Mouse (Mus musculus): ENCODE data around the gene Trnp1.

Gene Trnp1

GRCm38 (mm10) chr4:133498160-133498724 lies at the start of gene Trnp1:
TSS of gene Trnp1 (minus strand) at chr4:133498550.
- ChIA-PET CTCF (interaction anchor here (0.6 to 3.2 kb wide), 16 partner anchors 11 to 765 kb away, joined by 3 to 22 read pairs (median 3); partner anchors contain the start of genes Tent5b (in 3 of the 4) and Zdhhc18 (in 1 of the 4)), POLR2A (interaction anchor here (0.6 to 4.6 kb wide), 35 partner anchors 10 to 1190 kb away, joined by 3 to 49 read pairs (median 5); partner anchors contain the start of genes Tent5b (in 4 of the 4), Nudc (in 2 of the 4), Wdtc1 (in 2 of the 4) and Gpatch3 (in 1 of the 4))

- POLR2A ChIA-PET: interaction anchor here (0.5 to 4.1 kb wide), 107 partner anchors 9 to 1254 kb away, joined by 3 to 35 read pairs (median 4); partner anchors contain the start of genes Gpatch3 (in 3 of the 4), Ppp1r8 (in 3 of the 4), Wdtc1 (in 3 of the 4) and Gpn2 (in 2 of the 4)
Observed at GRCm38 (mm10) chr4:133545272-133546231, 47.2 kb upstream of the Trnp1 start, which contains the start of gene Nudc. TSS of gene Nudc (minus strand) at chr4:133545996.

DNA sequence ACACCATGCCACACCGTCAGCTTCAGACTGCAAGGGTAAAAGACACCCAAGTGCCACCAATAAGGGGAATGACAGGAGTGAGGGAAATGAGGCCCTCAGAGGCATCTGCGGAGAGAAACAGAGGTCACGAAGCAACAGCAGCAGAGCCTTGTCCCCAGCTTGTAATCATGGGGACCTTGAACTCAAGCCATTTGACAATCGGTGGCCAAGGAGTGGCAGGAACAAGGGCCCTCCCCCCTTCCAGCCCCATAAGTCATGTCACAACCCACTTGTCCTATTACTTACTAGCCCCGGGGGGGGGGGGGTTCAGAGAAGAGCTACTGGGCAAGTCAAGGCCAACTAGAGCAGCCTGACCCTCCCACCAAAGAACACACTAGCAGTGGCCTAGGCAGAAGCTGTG lies 38.3 kb upstream of the Trnp1 start:
- ChIA-PET POLR2A (interaction anchor here (0.5 to 5.6 kb wide), 30 partner anchors 8 to 373 kb away, joined by 3 to 35 read pairs (median 4); partner anchors contain the start of genes Nudc (in 4 of the 4), Kdf1 (in 1 of the 4) and Tent5b (in 1 of the 4)), CTCF (interaction anchor here in 3 of 4 experiments (0.6 to 2.0 kb wide), 9 partner anchors 9 to 593 kb away, joined by 3 to 7 read pairs (median 4); partner anchors contain the start of genes Gpatch3 (in 1 of the 3), Nudc (in 1 of the 3), Tent5b (in 1 of the 3) and Trnp1 (in 1 of the 3))

More at GRCm38 (mm10) chr4:133545272-133546231, 47.2 kb upstream of the Trnp1 start, which contains the start of gene Nudc:
- CTCF ChIA-PET: interaction anchor here (0.6 to 1.4 kb wide), 30 partner anchors 9 to 1113 kb away, joined by 3 to 16 read pairs (median 4); partner anchors contain the start of genes Gpatch3 (in 1 of the 4), Tent5b (in 1 of the 4) and Zdhhc18 (in 1 of the 4)

- CTCF ChIA-PET: interaction anchor here in 1 of 4 experiments (1.2 to 2.0 kb wide), 6 partner anchors 10 to 297 kb away, joined by 3 to 7 read pairs (median 4); partner anchors contain the start of genes Gpatch3, Nudc, Tent5b and Trnp1
- POLR2A ChIA-PET: interaction anchor here (0.5 to 5.6 kb wide), 25 partner anchors 8 to 373 kb away, joined by 3 to 35 read pairs (median 4); partner anchors contain the start of genes Nudc (in 4 of the 4), Kdf1 (in 1 of the 4) and Tent5b (in 1 of the 4)
Observed at GRCm38 (mm10) chr4:133536081-133536480, 37.7 kb upstream of the Trnp1 start.

- POLR2A ChIA-PET: interaction anchor here (0.5 to 5.6 kb wide), 5 partner anchors 12 to 932 kb away, joined by 3 to 35 read pairs (median 7); partner anchors contain the start of genes Nudc (in 2 of the 4) and Wdtc1 (in 1 of the 4)
- CTCF ChIA-PET: interaction anchor here in 2 of 4 experiments (0.6 to 1.6 kb wide), 2 partner anchors 13 to 19 kb away, joined by 3 read pairs; partner anchors contain the start of gene Nudc (in 1 of the 2)
Observed at GRCm38 (mm10) chr4:133532777-133533176, 34.4 kb upstream of the Trnp1 start.

DNA sequence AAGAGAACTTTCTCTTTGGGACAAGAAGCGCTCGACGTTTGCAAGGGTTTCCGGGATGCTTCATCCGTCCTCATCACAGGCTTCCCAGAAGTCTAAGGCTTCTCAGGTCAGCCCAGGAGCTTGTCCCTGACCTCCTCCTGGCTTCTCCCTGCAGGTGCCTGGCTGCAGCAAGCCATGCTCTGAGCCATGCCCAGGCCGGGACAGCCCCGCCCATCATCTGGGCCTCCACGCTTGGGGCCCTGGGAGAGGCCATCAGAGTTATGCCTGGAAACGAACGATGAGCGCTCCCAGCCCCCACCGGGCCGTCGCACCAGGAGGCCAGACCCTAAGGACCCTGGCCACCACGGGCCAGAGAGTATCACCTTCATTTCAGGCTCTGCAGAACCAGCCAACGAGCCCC lies 29.4 kb upstream of the Trnp1 start:
- CTCF ChIA-PET: interaction anchor here in 1 of 4 experiments (0.6 kb wide), 1 partner anchor 235 kb away, joined by 6 read pairs; no protein-coding TSS in a partner anchor
- POLR2A ChIA-PET: interaction anchor here in 2 of 4 experiments (0.6 to 1.6 kb wide), 4 partner anchors 9 to 49 kb away, joined by 3 to 10 read pairs (median 5); partner anchors contain the start of gene Nudc (in 1 of the 2)

DNA sequence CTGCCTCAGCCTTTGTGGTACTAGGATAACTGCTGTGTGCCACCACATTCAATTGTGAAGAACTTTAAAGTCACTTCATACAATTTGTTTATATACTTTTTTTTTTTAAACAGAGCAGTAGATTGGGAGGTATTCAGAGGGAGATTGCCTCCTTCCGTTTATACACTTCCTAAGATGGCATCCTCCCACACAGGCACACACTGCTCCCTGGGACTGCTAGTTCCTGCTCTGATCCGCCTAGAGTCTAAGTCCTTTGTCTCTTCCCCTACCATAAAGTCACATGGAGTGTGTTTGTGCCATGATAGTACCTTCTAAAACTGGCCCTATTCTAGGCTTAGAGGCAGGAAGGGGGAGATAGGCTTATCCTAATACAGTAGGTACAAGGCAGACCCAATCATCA lies 23.2 kb upstream of the Trnp1 start:
- POLR2A ChIA-PET: interaction anchor here in 1 of 4 experiments (0.6 to 2.1 kb wide), 4 partner anchors 15 to 239 kb away, joined by 3 to 4 read pairs (median 4); no protein-coding TSS in a partner anchor
- CTCF ChIA-PET: no interaction called here

- POLR2A ChIA-PET: interaction anchor here in 3 of 4 experiments (0.7 to 2.2 kb wide), 15 partner anchors 11 to 415 kb away, joined by 3 to 12 read pairs (median 4); partner anchors contain the start of genes Nudc (in 2 of the 3), Tent5b (in 1 of the 3) and Wdtc1 (in 1 of the 3)
- CTCF ChIA-PET: interaction anchor here in 1 of 4 experiments (0.8 to 1.9 kb wide), 2 partner anchors 39 to 67 kb away, joined by 3 to 7 read pairs; partner anchors contain the start of gene Tent5b
Observed at GRCm38 (mm10) chr4:133519369-133519665, 21.0 kb upstream of the Trnp1 start.

DNA sequence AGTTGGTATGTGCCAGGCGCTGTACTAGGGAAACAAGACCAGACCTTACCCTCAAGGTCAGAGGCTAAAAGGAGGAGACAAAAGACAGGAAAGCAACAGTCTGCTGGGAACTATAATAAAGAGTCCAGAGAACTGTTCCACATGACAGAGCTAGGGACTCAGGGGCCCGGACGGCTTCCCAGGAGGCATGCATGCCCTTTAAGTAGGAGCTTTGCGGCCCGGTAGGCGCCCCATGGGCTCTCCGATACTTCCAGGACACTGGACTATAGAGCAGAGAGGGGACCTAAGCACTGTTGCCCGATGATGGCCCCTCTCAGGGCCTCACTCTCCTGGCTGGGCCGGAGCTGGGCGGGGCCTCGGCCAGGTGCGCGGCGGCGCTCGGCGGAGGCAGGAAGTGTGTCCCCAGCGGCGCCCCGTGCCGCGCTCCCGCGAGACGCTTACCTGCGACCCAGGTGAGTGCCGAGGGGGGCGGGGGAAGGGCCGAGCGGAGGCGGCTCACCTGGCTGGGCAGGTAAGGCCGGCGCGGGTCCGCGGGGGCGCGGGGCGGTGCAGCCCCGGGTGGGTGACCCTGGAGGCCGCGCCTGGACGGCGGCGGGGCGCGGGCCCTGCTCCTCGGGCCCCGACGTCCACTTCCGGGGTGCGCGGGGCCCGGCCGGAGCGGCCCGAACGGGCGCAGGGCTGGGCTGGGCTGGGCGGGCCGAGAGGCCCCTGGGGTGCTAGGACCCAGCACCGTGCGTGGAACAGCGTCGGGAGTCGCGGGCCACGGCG lies 20.4 kb upstream of the Trnp1 start, which contains the start of gene Kdf1:
Kdf1 (plus strand) TSS at position 363 of the 768 bp plus-strand sequence.
- ChIA-PET CTCF (interaction anchor here in 3 of 4 experiments (0.6 to 1.9 kb wide), 10 partner anchors 12 to 96 kb away, joined by 3 to 7 read pairs (median 3); partner anchors contain the start of genes Gpatch3 (in 1 of the 3) and Tent5b (in 1 of the 3)), POLR2A (interaction anchor here (0.6 to 2.2 kb wide), 25 partner anchors 11 to 786 kb away, joined by 3 to 12 read pairs (median 4); partner anchors contain the start of genes Nudc (in 2 of the 4), Wdtc1 (in 2 of the 4) and Tent5b (in 1 of the 4))

DNA sequence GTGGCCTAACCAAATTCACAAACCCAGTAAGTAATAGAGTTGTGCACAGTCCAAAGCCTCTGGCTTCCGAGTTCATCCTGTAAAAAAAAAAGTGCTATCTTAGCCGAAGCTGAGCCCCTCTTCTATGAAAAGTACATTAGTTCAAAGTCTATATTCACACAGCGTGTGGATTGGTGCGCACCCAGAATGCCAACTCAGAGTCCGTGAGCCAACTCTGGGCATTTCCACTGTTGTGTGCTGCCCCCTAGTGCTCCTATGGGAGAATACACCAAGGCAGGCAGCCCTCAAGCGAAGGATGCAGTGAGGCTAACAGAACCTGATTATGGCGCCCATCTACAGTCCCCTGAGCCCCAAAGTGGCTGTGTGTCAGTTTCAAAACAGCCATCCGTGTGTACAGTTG lies 14.6 kb upstream of the Trnp1 start:
- ChIA-PET POLR2A (interaction anchor here in 2 of 4 experiments (1.4 to 1.6 kb wide), 2 partner anchors 15 to 36 kb away, joined by 4 read pairs; no protein-coding TSS in a partner anchor), CTCF (interaction anchor here in 3 of 4 experiments (0.6 to 2.1 kb wide), 7 partner anchors 16 to 447 kb away, joined by 3 to 6 read pairs (median 3); partner anchors contain the start of gene Tent5b (in 1 of the 3))

GRCm38 (mm10) chr4:133512511-133512910 lies 14.2 kb upstream of the Trnp1 start:
- ChIA-PET POLR2A (interaction anchor here in 1 of 4 experiments (1.6 kb wide), 1 partner anchor 35 kb away, joined by 4 read pairs; no protein-coding TSS in a partner anchor), CTCF (interaction anchor here in 3 of 4 experiments (0.6 to 2.1 kb wide), 7 partner anchors 16 to 108 kb away, joined by 3 to 6 read pairs (median 3); partner anchors contain the start of gene Tent5b (in 1 of the 3))

DNA sequence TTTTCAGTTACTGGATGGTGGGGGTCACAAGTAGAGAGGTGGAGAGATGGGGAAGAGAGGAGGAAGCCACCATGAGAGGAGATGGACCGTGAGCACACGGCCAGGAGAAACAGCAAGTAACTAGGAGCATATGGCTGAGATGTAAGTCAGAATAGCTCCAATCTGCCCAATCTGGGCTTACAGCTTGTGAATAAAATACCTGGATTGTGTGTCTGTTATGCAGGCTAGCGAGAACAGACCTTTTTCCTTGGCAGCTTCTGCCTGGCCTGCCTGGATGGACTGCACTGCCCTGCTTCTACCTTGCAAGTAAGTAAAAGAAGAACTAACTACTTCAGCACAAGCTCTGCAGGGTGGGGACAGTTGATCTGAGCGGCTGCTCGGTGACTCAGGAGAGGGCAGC lies 12.7 kb upstream of the Trnp1 start:
- ChIA-PET CTCF (interaction anchor here in 3 of 4 experiments (0.9 to 2.5 kb wide), 10 partner anchors 9 to 59 kb away, joined by 3 to 14 read pairs (median 4); partner anchors contain the start of genes Nudc (in 1 of the 3) and Tent5b (in 1 of the 3)), POLR2A (interaction anchor here in 3 of 4 experiments (0.6 to 2.4 kb wide), 9 partner anchors 9 to 524 kb away, joined by 3 to 15 read pairs (median 3); partner anchors contain the start of genes Tent5b (in 2 of the 3) and Wdtc1 (in 1 of the 3))

DNA sequence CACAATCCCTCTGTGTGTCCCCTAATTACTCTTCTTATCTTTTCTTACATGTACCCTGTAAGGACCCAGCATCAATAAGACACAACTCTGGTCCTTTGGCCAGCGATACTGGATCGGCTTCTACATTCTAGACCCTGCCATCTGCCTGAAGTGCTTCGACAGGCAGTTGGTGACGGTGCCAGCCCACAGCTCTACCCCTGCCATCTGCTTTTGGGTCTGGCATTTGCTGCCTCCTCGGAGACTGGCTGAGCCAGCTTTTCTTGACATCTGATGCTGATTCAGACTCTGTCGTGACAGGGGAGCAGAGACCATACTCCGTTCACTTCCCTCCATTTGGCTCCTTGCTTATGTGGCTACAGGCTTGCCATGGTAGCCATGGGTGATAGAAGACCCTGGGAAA lies 10.6 kb upstream of the Trnp1 start:
- POLR2A ChIA-PET: interaction anchor here (0.6 to 1.8 kb wide), 14 partner anchors 10 to 525 kb away, joined by 3 to 10 read pairs (median 4); partner anchors contain the start of genes Tent5b (in 2 of the 4), Trnp1 (in 1 of the 4) and Wdtc1 (in 1 of the 4)
- CTCF ChIA-PET: interaction anchor here in 3 of 4 experiments (0.6 to 2.1 kb wide), 8 partner anchors 12 to 529 kb away, joined by 3 to 10 read pairs (median 4); partner anchors contain the start of gene Tent5b (in 1 of the 3)

DNA sequence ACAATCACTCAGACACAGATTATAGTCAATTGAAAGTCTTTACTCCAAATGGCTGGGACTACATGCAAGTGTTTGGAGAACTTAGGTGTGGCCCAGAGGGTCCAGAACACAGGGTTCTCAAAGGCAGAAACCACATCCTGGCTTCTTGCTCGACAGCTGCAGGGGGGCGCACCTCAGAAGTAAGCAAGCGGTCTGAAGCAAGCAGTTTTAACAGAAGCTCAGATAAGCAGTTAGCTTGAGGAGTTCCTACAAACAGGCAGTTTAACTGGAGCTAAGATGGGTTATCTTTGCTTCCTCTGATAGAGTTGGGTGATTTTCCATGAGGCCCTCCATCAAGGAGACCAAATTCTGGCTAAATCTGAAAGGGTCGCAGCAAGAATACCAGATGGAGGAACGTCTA lies 8.2 kb upstream of the Trnp1 start:
- POLR2A ChIA-PET: interaction anchor here in 3 of 4 experiments (0.6 to 1.8 kb wide), 7 partner anchors 10 to 494 kb away, joined by 3 to 5 read pairs (median 3); partner anchors contain the start of genes Nudc (in 1 of the 3) and Wdtc1 (in 1 of the 3)
- CTCF ChIA-PET: interaction anchor here in 2 of 4 experiments (0.6 to 2.1 kb wide), 4 partner anchors 12 to 57 kb away, joined by 3 to 7 read pairs (median 4); partner anchors contain the start of genes Kdf1 (in 1 of the 2) and Tent5b (in 1 of the 2)

- POLR2A ChIA-PET: interaction anchor here in 1 of 4 experiments (1.8 kb wide), 1 partner anchor 41 kb away, joined by 5 read pairs; the partner anchor contains the start of gene Nudc
- CTCF ChIA-PET: interaction anchor here in 1 of 4 experiments (2.1 kb wide), 1 partner anchor 25 kb away, joined by 7 read pairs; the partner anchor contains the start of gene Tent5b
Observed at GRCm38 (mm10) chr4:133504755-133505485, 6.6 kb upstream of the Trnp1 start.
